Mouse (Mus musculus) adipocyte (in vitro differentiated cells): Measurements from ENCODE around the gene Mylpf.
A peak's percentile ranks its signal among the peaks of the same experiment; 100 is the strongest.

Source experiments
- DNase-seq: peaks from one replicate; pipeline ENCODE4 v3.0.0-alpha.2; 2016; ENCODE audit warnings: low spot score

Mylpf gene

DNA sequence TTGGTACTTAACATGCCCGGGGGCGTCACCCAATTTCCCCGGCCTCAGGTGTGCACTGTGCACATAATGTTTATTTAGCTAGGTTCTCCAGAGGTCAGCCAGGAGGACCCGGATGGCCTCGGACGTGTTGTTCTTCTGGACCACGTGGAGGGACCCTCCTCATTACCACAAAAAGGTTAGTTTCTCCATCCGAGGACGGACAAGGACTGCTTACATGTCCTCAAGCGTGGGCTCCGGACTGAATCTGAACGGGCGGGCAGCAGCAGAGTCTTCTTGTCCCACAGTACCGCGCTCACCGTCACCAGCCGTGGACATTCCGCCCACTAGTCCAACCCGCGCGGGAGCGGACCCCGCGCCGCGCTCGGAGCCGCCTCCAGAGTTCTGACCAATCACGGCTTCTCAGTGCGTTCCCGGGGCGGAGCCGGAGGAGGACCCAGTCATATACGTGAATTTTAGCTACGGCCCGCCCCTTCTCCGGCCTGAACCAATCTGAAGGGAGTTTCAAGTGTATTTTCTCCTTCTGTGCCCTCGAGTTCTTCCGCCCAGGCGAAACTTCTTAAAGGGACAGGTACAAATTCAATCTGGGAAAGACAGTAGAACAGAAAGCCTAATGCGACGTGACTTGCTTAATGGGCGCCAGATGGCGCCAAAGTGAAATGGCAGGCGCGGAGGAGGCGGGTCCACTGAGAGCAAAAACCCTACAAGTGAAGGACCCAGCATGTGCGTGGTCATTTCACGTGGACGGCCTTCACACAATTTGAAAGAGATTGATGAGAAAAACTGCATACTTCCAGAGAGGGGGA lies 51.8 kb downstream of the Mylpf start, which contains the start of gene Dctpp1:
TSS of gene Dctpp1 (minus strand) at position 401 of the 803 bp plus-strand sequence.
- DNase-seq: peak; percentile 97

DNA sequence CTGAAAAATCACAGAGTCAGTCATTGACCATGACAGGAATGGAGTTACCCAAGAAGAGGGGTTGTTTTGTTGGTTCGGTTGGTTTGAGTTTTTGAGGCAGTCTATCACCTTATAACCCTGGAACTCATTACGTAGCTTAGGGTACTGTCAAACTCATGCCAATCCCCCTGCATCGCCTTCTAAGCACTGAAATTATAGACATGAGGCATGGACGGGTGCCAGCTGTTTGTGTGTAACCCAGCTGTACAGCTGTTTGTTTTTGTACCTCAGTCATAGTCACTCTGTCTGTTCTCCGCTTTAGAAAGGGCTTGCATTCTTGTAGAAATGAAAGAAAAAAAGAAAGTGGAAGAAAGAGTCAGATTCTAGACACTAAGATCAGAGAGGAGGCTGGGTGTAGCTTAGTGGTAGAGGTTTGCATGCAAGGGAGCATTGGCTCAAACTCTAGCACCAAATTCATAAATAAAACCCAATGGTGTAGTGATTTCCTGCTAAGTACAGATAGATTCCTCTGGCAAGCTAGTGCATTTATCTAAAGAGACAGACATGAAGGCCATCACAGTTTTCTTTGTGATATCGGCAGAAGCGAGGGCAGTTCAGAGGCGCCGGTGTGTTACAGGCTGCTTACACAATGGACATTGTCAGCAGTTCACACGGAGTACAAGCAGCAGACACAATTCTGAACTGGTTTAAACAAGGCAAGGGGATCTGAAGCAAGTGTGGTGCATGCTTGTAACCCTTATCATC lies 53.7 kb downstream of the Mylpf start:
- DNase-seq: no peak

DNA sequence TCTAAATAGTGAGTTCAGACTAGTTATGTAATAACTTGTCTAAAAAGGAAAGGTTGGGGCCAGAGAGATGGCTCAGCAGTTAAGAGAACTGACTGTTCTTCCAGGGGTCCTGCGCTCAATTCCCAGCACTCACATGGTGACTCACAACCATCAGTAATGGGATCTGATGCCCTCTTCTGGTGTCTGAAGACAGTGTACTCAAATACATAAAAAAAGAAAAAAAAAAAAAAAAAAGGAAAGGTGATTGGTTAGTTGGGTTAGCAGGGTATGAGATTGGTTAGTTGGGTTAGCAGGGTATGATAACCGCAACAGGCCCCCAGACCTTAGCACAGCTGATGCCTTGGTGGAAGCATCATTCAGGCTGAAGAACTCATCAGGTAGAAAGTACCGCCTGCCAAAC lies 54.8 kb downstream of the Mylpf start:
- no peak for DNase-seq
